Mouse (Mus musculus): ENCODE measurements around the gene A830018L16Rik. TPM values are rescaled to one million over a fixed set of nuclear protein-coding genes. Genes with fewer than 3 reads are reported as not detected.
"Not testable (repeated sequence)": the region's sequence is repeated elsewhere in the genome, so short reads cannot be mapped to it uniquely, and the experiment has no call there.

Gene A830018L16Rik
- total and polyA plus RNA-seq, 3 experiments = not detected

DNA sequence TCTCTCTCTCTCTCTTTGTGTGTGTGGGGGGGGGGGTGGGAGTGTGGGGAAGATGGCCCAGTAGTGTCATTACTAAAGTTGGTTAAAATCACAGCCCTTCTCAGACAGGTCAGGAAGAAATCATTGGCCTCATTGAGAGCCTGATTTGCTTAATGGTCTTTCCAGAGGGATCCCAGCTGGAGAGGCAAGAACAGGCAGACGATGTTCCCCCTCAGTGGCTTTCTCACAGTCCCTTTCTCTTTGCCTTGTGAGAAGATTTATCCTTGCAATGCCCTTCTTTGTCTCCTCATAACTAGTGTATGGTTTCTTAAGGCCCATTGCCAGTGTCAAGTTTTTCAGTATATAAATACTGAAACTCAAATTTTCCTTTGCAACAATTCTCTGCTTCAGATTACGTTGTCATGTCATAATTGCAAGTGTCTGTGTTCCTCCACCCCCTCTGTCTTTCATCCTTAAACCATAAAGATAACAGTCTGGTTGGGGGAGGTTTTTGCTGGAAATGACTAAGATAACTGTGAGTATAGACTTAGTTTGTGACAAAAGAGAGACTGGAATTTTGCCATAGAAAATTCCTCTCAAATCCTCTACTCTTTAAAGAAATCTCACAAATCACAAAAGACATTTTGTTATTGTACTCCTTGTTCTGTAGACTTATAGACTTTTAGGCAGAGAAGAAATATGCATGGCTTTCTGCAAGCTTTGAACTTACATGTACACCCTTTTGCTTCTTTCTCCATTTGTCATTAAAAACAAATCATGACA is 595.1 kb downstream of the A830018L16Rik start:
- H3K36me3 ChIP-seq (ENCODE audit: control insufficient read depth in 1 of 2, insufficient read depth in 2 of 2, low read length in 2 of 2) = no peaks in the 10 kb centered on the region
- no peak for TF ChIP-seq NELFE (IDR thresholded peaks at IDR 0.05; ENCODE audit: low read depth, low read length)
- no peak for TF ChIP-seq MYC (IDR thresholded peaks at IDR 0.05; ENCODE audit: low read depth, low read length)
- TF ChIP-seq ZKSCAN1 (IDR thresholded peaks at IDR 0.05; ENCODE audit: low read depth, low read length) = no peak
- no peak for TF ChIP-seq RCOR1 (IDR thresholded peaks at IDR 0.05; ENCODE audit: low read depth, low read length)
- TF ChIP-seq ZMIZ1 (IDR thresholded peaks at IDR 0.05; ENCODE audit: low read depth, low read length) = no peak
- no peak overlapping the region for H3K4me3 ChIP-seq (ENCODE audit: control insufficient read depth in 1 of 2, insufficient read depth in 1 of 2, low read depth in 2 of 2, low read length in 2 of 2)
- no peaks in the 10 kb centered on the region for H3K79me2 ChIP-seq (ENCODE audit: control insufficient read depth, insufficient read depth, low read length, poor library complexity)
- no peak for DNase-seq (ENCODE audit: low read depth, low spot score)
- H3K27me3 ChIP-seq (ENCODE audit: control insufficient read depth in 1 of 2, insufficient read depth in 2 of 2, low read length in 2 of 2) = no peaks in the 10 kb centered on the region
- no peaks in the 10 kb centered on the region for H3K4me1 ChIP-seq (ENCODE audit: control insufficient read depth in 1 of 2, insufficient read depth in 2 of 2, low read length in 2 of 2)
- no peak overlapping the region for H3K9ac ChIP-seq (ENCODE audit: control insufficient read depth, low read depth, low read length, poor library complexity, severe bottlenecking)
- H3K9me3 ChIP-seq (replicated peaks; ENCODE audit: insufficient read depth, low read length) = no peaks in the 10 kb centered on the region
- H3K27ac ChIP-seq (ENCODE audit: control insufficient read depth, low read depth, low read length) = no peak overlapping the region

- DNase-seq (ENCODE audit: low read depth, low spot score) = no peak
- TF ChIP-seq RAD21 (IDR thresholded peaks at IDR 0.05; ENCODE audit: low read depth, low read length) (no peak), HCFC1 (IDR thresholded peaks at IDR 0.05; ENCODE audit: low read depth, low read length) (no peak), CHD1 (IDR thresholded peaks at IDR 0.05; ENCODE audit: low read depth, low read length) (no peak), MYB (IDR thresholded peaks at IDR 0.05; ENCODE audit: low read depth, low read length) (no peak), MEF2A (IDR thresholded peaks at IDR 0.05; ENCODE audit: extremely low read depth, insufficient replicate concordance, low read depth, low read length, poor library complexity, severe bottlenecking) (no peak), ZMIZ1 (IDR thresholded peaks at IDR 0.05; ENCODE audit: low read depth, low read length) (no peak)
- H3K4me3 ChIP-seq (ENCODE audit: control insufficient read depth in 1 of 2, insufficient read depth in 1 of 2, low read depth in 2 of 2, low read length in 2 of 2) = no peak overlapping the region
- H3K9me3 ChIP-seq (replicated peaks; ENCODE audit: insufficient read depth, low read length) = no peaks in the 10 kb centered on the region
- no peaks in the 10 kb centered on the region for H3K27me3 ChIP-seq (ENCODE audit: control insufficient read depth in 1 of 2, insufficient read depth in 2 of 2, low read length in 2 of 2)
- no peaks in the 10 kb centered on the region for H3K36me3 ChIP-seq (ENCODE audit: control insufficient read depth in 1 of 2, insufficient read depth in 2 of 2, low read length in 2 of 2)
- H3K27ac ChIP-seq (ENCODE audit: control insufficient read depth, low read depth, low read length) = no peak overlapping the region
- no peak overlapping the region for H3K9ac ChIP-seq (ENCODE audit: control insufficient read depth, low read depth, low read length, poor library complexity, severe bottlenecking)
- no peaks in the 10 kb centered on the region for H3K79me2 ChIP-seq (ENCODE audit: control insufficient read depth, insufficient read depth, low read length, poor library complexity)
- H3K4me1 ChIP-seq (ENCODE audit: control insufficient read depth in 1 of 2, insufficient read depth in 2 of 2, low read length in 2 of 2) = no peaks in the 10 kb centered on the region
These were observed 595.6 kb downstream of the A830018L16Rik start for GRCm38 (mm10) chr1:12009551-12009846.

DNA sequence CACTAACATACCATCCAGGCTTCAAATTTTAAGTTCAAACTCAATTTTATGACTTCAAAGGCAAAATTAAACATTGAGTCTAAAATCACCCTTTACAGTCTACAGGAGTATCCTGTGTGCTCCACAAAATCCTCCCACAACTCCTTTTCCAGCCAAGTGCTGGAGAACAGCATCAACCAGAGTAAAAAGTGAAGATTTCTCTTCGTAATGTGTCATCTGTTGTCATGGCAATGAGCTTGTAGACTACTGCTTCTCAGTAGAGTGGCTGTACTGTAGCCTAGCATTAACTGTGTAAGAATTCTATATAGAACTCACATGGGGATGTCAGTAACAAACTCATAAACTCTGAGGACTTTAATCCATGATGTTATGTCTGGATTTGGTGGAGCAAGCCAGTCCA is 596.7 kb downstream of the A830018L16Rik start:
- H3K36me3 ChIP-seq (ENCODE audit: control insufficient read depth in 1 of 2, insufficient read depth in 2 of 2, low read length in 2 of 2) = no peaks in the 10 kb centered on the region
- H3K27me3 ChIP-seq (ENCODE audit: control insufficient read depth in 1 of 2, insufficient read depth in 2 of 2, low read length in 2 of 2) = no peaks in the 10 kb centered on the region
- H3K79me2 ChIP-seq (ENCODE audit: control insufficient read depth, insufficient read depth, low read length, poor library complexity) = no peaks in the 10 kb centered on the region
- DNase-seq (ENCODE audit: low read depth, low spot score) = no peak
- no peaks in the 10 kb centered on the region for H3K9me3 ChIP-seq (replicated peaks; ENCODE audit: insufficient read depth, low read length)
- TF ChIP-seq MXI1 (IDR thresholded peaks at IDR 0.05; ENCODE audit: low read depth, low read length) (no peak), CTCF (IDR thresholded peaks at IDR 0.05 in 2 of 3, conservative IDR thresholded peaks at IDR 0.05 in 1 of 3; ENCODE audit: control insufficient read depth in 1 of 3, insufficient read depth in 1 of 3, low read depth in 2 of 3, low read length in 3 of 3, poor library complexity in 1 of 3, severe bottlenecking in 1 of 3) (no peak), JUND (IDR thresholded peaks at IDR 0.05; ENCODE audit: low read depth, low read length) (no peak), ZNF384 (IDR thresholded peaks at IDR 0.05; ENCODE audit: low read depth, low read length) (no peak), NELFE (IDR thresholded peaks at IDR 0.05; ENCODE audit: low read depth, low read length) (no peak), BHLHE40 (IDR thresholded peaks at IDR 0.05; ENCODE audit: borderline replicate concordance, low read depth, low read length) (no peak), GATA1 (IDR thresholded peaks at IDR 0.05; ENCODE audit: low read depth, low read length) (no peak), MAX (IDR thresholded peaks at IDR 0.05; ENCODE audit: low read length) (no peak), RCOR1 (IDR thresholded peaks at IDR 0.05; ENCODE audit: low read depth, low read length) (no peak), HCFC1 (IDR thresholded peaks at IDR 0.05; ENCODE audit: low read depth, low read length) (no peak), NRF1 (IDR thresholded peaks at IDR 0.05; ENCODE audit: insufficient read depth, low read depth, low read length, poor library complexity, severe bottlenecking) (no peak), MYC (IDR thresholded peaks at IDR 0.05; ENCODE audit: low read depth, low read length) (no peak), CHD1 (IDR thresholded peaks at IDR 0.05; ENCODE audit: low read depth, low read length) (no peak)
- H3K4me3 ChIP-seq (ENCODE audit: control insufficient read depth in 1 of 2, insufficient read depth in 1 of 2, low read depth in 2 of 2, low read length in 2 of 2) = no peak overlapping the region
- no peak overlapping the region for H3K9ac ChIP-seq (ENCODE audit: control insufficient read depth, low read depth, low read length, poor library complexity, severe bottlenecking)
- H3K27ac ChIP-seq (ENCODE audit: control insufficient read depth, low read depth, low read length) = no peak overlapping the region
- H3K4me1 ChIP-seq (ENCODE audit: control insufficient read depth in 1 of 2, insufficient read depth in 2 of 2, low read length in 2 of 2) = no peaks in the 10 kb centered on the region

DNA sequence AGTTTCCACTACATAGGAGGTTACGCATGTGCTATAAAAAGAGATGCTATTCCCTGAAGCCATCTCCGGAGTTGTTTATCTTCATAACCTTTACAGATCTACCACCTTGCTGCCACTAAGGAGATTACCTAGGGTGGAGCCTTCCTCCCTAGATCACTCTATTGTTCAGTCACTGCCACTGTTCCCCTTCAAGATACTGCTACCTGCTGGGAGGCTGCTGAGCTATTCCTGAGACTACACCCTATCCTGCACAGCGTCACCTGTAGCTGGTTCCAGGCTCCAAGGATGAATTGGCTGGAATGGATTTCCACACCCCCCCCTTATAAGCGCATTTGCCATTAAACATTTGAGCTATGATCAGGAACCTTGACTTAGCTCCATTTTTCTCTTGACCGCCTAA is 606.7 kb downstream of the A830018L16Rik start:
- H3K4me3 ChIP-seq (ENCODE audit: control insufficient read depth in 1 of 2, insufficient read depth in 1 of 2, low read depth in 2 of 2, low read length in 2 of 2); H3K9me3 ChIP-seq (replicated peaks; ENCODE audit: insufficient read depth, low read length); DNase-seq (ENCODE audit: low read depth, low spot score); H3K4me1 ChIP-seq (ENCODE audit: control insufficient read depth in 1 of 2, insufficient read depth in 2 of 2, low read length in 2 of 2); H3K36me3 ChIP-seq (ENCODE audit: control insufficient read depth in 1 of 2, insufficient read depth in 2 of 2, low read length in 2 of 2); H3K9ac ChIP-seq (ENCODE audit: control insufficient read depth, low read depth, low read length, poor library complexity, severe bottlenecking); H3K79me2 ChIP-seq (ENCODE audit: control insufficient read depth, insufficient read depth, low read length, poor library complexity); H3K27me3 ChIP-seq (ENCODE audit: control insufficient read depth in 1 of 2, insufficient read depth in 2 of 2, low read length in 2 of 2); H3K27ac ChIP-seq (ENCODE audit: control insufficient read depth, low read depth, low read length): not testable (repeated sequence)
